Mouse (Mus musculus) midbrain, embryonic 10.5 days (tissue): Measurements from ENCODE around the gene Epha1. TPM values are rescaled to one million over a fixed set of nuclear protein-coding genes. Genes with fewer than 3 reads are reported as not detected.

Source experiments
- DNase-seq: peaks from one replicate; pipeline ENCODE4 v3.0.0-alpha.2; 2017; ENCODE audit warnings: low spot score
- H3K27ac ChIP-seq: fragments of 300-500 bp; sonication (generic); replicated peaks from 2 replicates; pipeline ENCODE4 v1.5.1; 2016; ENCODE audit warnings: mild to moderate bottlenecking
- H3K27me3 ChIP-seq: fragments of 300-500 bp; sonication (generic); 2 replicates; pipeline ENCODE4 v1.6.1; 2016; ENCODE audit warnings: low read depth, mild to moderate bottlenecking; ENCODE audit not compliant: poor library complexity, severe bottlenecking
- H3K36me3 ChIP-seq: fragments of 300-500 bp; sonication (generic); 2 replicates; pipeline ENCODE4 v1.6.1; 2016; ENCODE audit warnings: mild to moderate bottlenecking, moderate library complexity
- H3K4me1 ChIP-seq: fragments of 300-500 bp; sonication (generic); 2 replicates; pipeline ENCODE4 v1.6.1; 2016
- H3K4me3 ChIP-seq: fragments of 300-500 bp; sonication (generic); 2 replicates; pipeline ENCODE4 v1.5.1; 2016; ENCODE audit warnings: mild to moderate bottlenecking, moderate library complexity
- H3K9me3 ChIP-seq: fragments of 300-500 bp; sonication (generic); replicated peaks from 2 replicates; pipeline ENCODE4 v1.6.1; 2016; ENCODE audit warnings: mild to moderate bottlenecking
- WGBS: fragments of 180-500 bp; shearing (Covaris S2); methylation state at CpG from one replicate; pipeline ENCODE4 v1.1.7; 2016; 5-methylcytosine and 5-hydroxymethylcytosine counted together
- polyA plus RNA-seq: library from polyadenylated mRNA; unstranded; fragments of >200 nt; fragmentation: Nextera tagmentation; extraction: Ambion mirVana; gene quantifications from 2 replicates; pipeline ENCODE4 v1.2.1, GENCODE M21; 2016

The Epha1 gene
- polyA plus RNA-seq, 1 experiment from 2014 or later: 1.5 TPM

DNA sequence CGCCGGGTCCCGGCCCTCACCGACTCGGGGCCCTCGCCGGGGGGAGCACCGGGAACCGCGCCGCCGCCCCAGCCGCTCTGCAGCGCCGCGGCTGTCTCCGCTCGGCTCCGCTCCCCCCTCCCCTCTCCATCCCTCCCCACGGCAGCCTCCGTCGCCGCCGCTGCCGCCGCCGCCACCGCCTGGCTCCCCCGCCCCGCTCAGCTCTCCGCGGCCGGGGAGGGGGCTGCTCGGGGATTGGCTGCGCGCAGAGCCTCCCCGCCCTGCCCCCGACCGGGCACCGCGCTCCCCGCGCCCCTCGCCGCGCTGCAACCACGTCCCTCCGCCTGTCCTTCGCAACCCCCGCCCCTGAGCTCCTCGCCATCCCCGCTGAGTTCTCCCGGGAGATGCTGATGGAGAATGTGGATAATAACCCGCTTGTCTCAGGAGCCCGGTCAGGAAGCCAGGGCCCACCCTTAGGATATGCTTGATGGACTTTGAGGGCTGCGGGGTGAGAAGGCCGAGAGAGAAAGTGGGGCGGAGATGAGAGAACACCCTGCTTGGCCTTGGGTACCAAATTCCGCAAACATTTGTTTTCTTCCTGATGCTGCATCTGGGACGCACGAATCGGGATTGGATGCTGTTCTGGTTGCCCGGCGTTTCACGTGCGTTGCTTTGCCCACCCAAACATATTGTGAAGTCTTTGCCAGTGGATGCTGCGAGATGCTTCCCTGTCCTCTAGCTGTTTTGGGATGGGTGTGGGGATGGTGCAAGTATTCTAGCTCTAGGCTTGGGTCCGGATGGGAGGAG, 48.4 kb downstream of the Epha1 start, which contains the start of gene Fam131b:
Fam131b (minus strand) TSS at position 162 of the 786 bp plus-strand sequence.
- 2% methylated on average over 47 of the region's 68 CpGs for WGBS
- peak; percentile 79 for DNase-seq
- Histone ChIP-seq H3K4me1 (peaks cover 49% of the 10 kb centered on the region), H3K9me3 (no peaks in the 10 kb centered on the region), H3K27me3 (peaks cover 61% of the 10 kb centered on the region), H3K36me3 (peaks cover 12% of the 10 kb centered on the region), H3K27ac (peak within 1 kb of the TSS; percentile 93), H3K4me3 (peak within 1 kb of the TSS; percentile 80)

DNA sequence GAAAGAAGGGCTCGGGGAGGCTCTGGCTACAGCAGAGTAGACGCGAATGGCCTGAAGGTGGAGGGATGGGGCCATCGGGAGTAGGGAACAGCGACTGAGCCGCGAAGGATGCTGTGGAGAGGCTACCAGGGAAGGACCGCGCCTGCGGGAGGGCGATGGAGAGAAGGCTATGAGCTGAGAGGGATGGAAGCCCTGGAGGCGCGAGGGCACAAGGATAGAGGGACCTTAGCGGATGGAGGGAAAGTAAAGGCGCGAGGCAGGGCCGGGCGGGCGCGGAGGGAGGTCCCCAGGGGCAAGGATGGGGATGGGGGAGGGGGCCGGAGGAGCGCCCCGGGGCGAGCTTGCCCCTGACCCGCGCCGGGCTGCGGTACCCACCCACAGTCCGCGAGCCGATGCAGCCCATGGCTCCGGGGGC, 49.0 kb downstream of the Epha1 start:
- H3K4me1 ChIP-seq: peaks cover 49% of the 10 kb centered on the region
- 1% methylated on average over 32 of the region's 32 CpGs for whole genome bisulfite sequencing
- peak overlapping the region; percentile 80 for H3K4me3 ChIP-seq
- peaks cover 12% of the 10 kb centered on the region for H3K36me3 ChIP-seq
- peak overlapping the region; percentile 93 for H3K27ac ChIP-seq
- H3K27me3 ChIP-seq: peaks cover 60% of the 10 kb centered on the region
- peak; percentile 68 for DNase-seq
- H3K9me3 ChIP-seq: no peaks in the 10 kb centered on the region

DNA sequence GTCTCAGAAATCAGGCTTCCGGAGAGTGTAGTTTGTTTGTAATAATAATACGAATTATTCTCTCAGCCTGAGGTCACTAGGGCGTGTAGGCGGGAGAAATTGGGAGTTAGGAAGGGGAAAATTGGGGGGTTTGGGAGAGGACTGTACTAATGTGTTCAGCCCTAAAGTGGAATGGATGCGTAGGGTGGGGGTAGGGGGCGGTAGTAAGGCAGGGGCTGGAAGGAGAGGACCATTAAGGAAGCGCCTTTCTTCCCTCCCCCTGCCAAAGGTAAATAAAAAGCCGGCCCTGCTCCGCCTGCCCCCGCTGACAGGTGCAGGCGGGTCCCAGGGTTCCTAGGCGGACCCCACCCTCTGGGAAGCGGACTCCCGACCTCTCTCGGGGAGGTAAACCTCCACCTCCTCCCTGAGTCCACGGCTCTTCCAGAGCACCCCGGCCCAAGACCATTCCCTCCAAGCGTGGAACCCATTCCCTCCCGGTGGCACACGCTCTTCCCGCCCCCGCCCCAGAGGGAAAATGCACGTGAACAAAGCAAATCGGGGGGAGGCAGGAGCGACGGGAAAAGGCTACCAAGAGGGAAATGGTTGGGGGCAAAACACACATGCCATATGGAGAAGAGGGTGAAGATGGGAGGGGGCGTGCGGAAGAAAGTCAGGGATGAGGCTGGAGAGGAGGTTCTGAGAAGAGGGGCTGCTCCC, 49.5 kb downstream of the Epha1 start:
- WGBS: 1% methylated on average over 28 of the region's 28 CpGs
- no peaks in the 10 kb centered on the region for H3K9me3 ChIP-seq
- H3K36me3 ChIP-seq: peaks cover 17% of the 10 kb centered on the region
- peak; percentile 24 for DNase-seq
- peaks cover 49% of the 10 kb centered on the region for H3K4me1 ChIP-seq
- H3K4me3 ChIP-seq: peak overlapping the region; percentile 80
- peaks cover 55% of the 10 kb centered on the region for H3K27me3 ChIP-seq
- peak overlapping the region; percentile 93 for H3K27ac ChIP-seq

- Histone ChIP-seq H3K4me3 (no peak overlapping the region), H3K27me3 (peaks cover 26% of the 10 kb centered on the region), H3K36me3 (peaks cover 64% of the 10 kb centered on the region), H3K4me1 (peaks cover 13% of the 10 kb centered on the region), H3K27ac (no peak overlapping the region), H3K9me3 (no peaks in the 10 kb centered on the region)
- DNase-seq: no peak
- 88% methylated on average over 4 of the region's 4 CpGs for WGBS
Measured at GRCm38 (mm10) chr6:42318293-42318692, 54.8 kb downstream of the Epha1 start.

DNA sequence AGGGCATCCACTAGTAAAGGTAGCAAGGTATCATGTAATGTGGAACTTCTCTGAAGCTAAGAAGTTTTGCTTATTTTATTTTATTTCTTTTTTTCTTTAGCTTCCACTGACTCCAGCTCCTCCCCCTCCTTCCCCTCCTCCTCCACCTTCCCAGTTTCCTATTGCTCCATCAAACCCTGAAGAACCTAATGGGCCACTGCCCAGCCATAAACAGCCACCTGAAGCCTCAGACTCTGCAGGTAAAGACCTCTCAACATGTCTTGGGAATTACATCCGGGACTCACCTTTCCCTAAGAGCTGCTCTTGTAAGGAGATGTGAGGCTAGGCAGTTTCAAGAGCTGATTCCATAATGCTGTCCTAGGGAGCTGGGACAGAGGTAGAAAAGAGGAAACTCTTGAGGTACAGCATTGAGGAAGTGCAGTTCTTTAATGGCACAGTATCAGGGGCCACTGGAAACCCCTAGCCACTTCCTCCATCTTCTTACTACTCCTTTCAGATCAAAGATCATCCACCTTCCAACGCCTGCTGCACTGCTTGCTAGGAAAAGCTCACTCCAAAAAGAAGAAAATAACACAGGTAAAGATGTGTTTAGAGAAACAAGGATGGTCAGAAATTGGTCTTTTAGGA, 62.5 kb downstream of the Epha1 start:
- Histone ChIP-seq H3K4me3 (no peak overlapping the region), H3K27ac (no peak overlapping the region), H3K4me1 (no peaks in the 10 kb centered on the region), H3K36me3 (peaks cover 95% of the 10 kb centered on the region), H3K9me3 (no peaks in the 10 kb centered on the region), H3K27me3 (no peaks in the 10 kb centered on the region)
- DNase-seq: no peak
- WGBS: 94% methylated on average over 2 of the region's 2 CpGs

DNA sequence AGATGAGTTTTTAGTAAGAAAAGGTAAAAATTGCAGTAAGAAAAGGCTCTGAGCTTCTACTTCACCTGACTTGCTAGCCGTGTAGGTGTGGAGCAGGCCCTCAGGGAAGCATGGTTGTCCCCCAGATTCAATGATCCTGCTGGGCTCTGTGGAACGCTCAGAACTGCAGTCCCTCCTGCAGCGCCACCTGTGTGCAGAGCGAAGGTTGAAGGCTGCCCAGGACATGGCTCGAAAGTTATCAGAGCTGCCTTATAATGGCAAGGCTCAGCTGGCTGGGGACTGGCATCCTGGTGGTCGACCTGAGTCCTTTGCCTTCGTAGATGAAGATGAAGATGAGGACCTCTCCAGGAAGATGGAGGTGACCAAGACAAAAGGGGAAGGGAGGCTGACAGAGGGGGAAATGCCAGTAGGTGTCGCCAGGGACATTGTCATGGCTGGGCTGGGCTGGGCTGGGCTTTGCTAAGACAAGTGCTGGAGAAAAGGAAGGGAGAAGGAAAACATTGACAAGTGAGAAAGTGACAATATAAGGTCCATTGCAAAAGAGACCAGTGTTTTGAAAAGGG, 63.2 kb downstream of the Epha1 start:
- no peaks in the 10 kb centered on the region for H3K27me3 ChIP-seq
- H3K36me3 ChIP-seq: peaks cover 99% of the 10 kb centered on the region
- DNase-seq: no peak
- H3K4me1 ChIP-seq: no peaks in the 10 kb centered on the region
- no peaks in the 10 kb centered on the region for H3K9me3 ChIP-seq
- no peak overlapping the region for H3K27ac ChIP-seq
- no peak overlapping the region for H3K4me3 ChIP-seq
- WGBS: 46% methylated on average over 8 of the region's 8 CpGs

Other genes with a start within 250 kb of the Epha1 start
- not detected in 2 replicates for gene Tas2r139, start 232.3 kb downstream of the Epha1 start, polyA plus RNA-seq
- gene Tas2r144, start 157.9 kb downstream of the Epha1 start, polyA plus RNA-seq: not detected in 2 replicates
- 14.3 and 17.3 TPM in 2 replicates for gene Gstk1, start 127.3 kb downstream of the Epha1 start, polyA plus RNA-seq
- 0.33 and 0.42 TPM in 2 replicates for gene Tmem139, start 111.3 kb downstream of the Epha1 start, polyA plus RNA-seq
- 75.4 and 81.1 TPM in 2 replicates for gene Casp2, start 108.3 kb downstream of the Epha1 start, polyA plus RNA-seq
- gene Clcn1, start 86.6 kb downstream of the Epha1 start, polyA plus RNA-seq: 1.2 and 1.7 TPM in 2 replicates
- gene Fam131b, start 48.6 kb downstream of the Epha1 start, polyA plus RNA-seq: 2.2 and 2.4 TPM in 2 replicates
- gene Zyx, start 23.6 kb downstream of the Epha1 start, polyA plus RNA-seq: 84.5 and 88.1 TPM in 2 replicates
- gene Tas2r143, start 27.0 kb upstream of the Epha1 start, polyA plus RNA-seq: not detected in 2 replicates
- not detected in 2 replicates for gene Tas2r135, start 32.2 kb upstream of the Epha1 start, polyA plus RNA-seq
- not detected in 2 replicates for gene Tas2r126, start 61.3 kb upstream of the Epha1 start, polyA plus RNA-seq
- gene Olfr458, start 91.9 kb upstream of the Epha1 start, polyA plus RNA-seq: not detected in 2 replicates
- not detected in 2 replicates for gene Olfr457, start 103.1 kb upstream of the Epha1 start, polyA plus RNA-seq
- not detected in 2 replicates for gene Olfr456, start 113.9 kb upstream of the Epha1 start, polyA plus RNA-seq
- not detected in 2 replicates for gene Olfr455, start 174.3 kb upstream of the Epha1 start, polyA plus RNA-seq
- gene Tcaf3, start 224.4 kb upstream of the Epha1 start, polyA plus RNA-seq: not detected in 2 replicates